Comparison of ENCODE assay signal across 19 mouse cellular contexts in genomic region chr5:30442196-30442595, GRCm38 (mm10). TPM values are rescaled to one million over a fixed set of nuclear protein-coding genes. Genes with fewer than 3 reads are reported as not detected.
DNase-seq lines count a peak whose midpoint lies in the region; ATAC-seq and TF ChIP-seq lines count a peak whose summit lies in the region.
"Had no signal": no experiment of that assay in that cellular context is flagged by ENCODE, and none has a peak within 500 bp of the region (broad histone marks: within the 10 kb centered on the region; RNA-seq: fewer than 3 reads in every experiment).

No protein-coding gene starts in this region.

- DNase-seq in cerebellum, adult 2 months = no peak
- DNase-seq in cerebellum, adult 8-10 months = no peak
- no peak for DNase-seq in midbrain, postnatal 0 days (ENCODE audit: low spot score)
- peak; percentile 46 for DNase-seq in retina, embryonic 14.5 days (ENCODE audit: low spot score)
- DNase-seq: cerebellum, adult 9-10 months; liver, embryonic 13.5 days had no signal

- no peak for ATAC-seq in intestine, postnatal 0 days
- ATAC-seq in intestine, embryonic 16.5 days = no peak
- ATAC-seq in midbrain, postnatal 0 days (ENCODE audit: low FRiP score) = no peak
- ATAC-seq in midbrain, embryonic 13.5 days = no peak
- ATAC-seq in hindbrain, embryonic 13.5 days (ENCODE audit: low FRiP score) = no peak
- ATAC-seq: Patski had no signal

- H3K9me3 ChIP-seq in intestine, postnatal 0 days (ENCODE audit: control insufficient read depth) = no peaks in the 10 kb centered on the region
- no peaks in the 10 kb centered on the region for H3K9me3 ChIP-seq in intestine, embryonic 16.5 days (ENCODE audit: control insufficient read depth, low read length)
- H3K9me3 ChIP-seq in midbrain, postnatal 0 days (ENCODE audit: low read length) = no peaks in the 10 kb centered on the region
- H3K9me3 ChIP-seq in midbrain, embryonic 13.5 days = no peaks in the 10 kb centered on the region
- H3K9me3 ChIP-seq in hindbrain, embryonic 13.5 days = no peaks in the 10 kb centered on the region
- H3K9me3 ChIP-seq: embryonic facial prominence, embryonic 15.5 days; heart, embryonic 12.5 days; liver, embryonic 13.5 days; stomach, embryonic 15.5 days had no signal

- no peak overlapping the region for H3K9ac ChIP-seq in intestine, postnatal 0 days (ENCODE audit: low read depth, low read length)
- H3K9ac ChIP-seq in intestine, embryonic 16.5 days (ENCODE audit: low read depth, low read length) = no peak overlapping the region
- H3K9ac ChIP-seq in midbrain, postnatal 0 days (replicated peaks; ENCODE audit: low read length, poor library complexity, severe bottlenecking) = no peak overlapping the region
- H3K9ac ChIP-seq in midbrain, embryonic 13.5 days (replicated peaks) = no peak overlapping the region
- no peak overlapping the region for H3K9ac ChIP-seq in hindbrain, embryonic 13.5 days
- H3K9ac ChIP-seq: embryonic facial prominence, embryonic 15.5 days; heart, embryonic 12.5 days; liver, embryonic 13.5 days; stomach, embryonic 15.5 days had no signal

- H3K4me1 ChIP-seq in cerebellum, adult 2 months (ENCODE audit: control insufficient read depth, insufficient read depth, low read length) = no peaks in the 10 kb centered on the region
- H3K4me1 ChIP-seq in intestine, postnatal 0 days (replicated peaks; ENCODE audit: control insufficient read depth, insufficient read depth, low read length) = no peaks in the 10 kb centered on the region
- H3K4me1 ChIP-seq in intestine, embryonic 16.5 days (ENCODE audit: control insufficient read depth, insufficient read depth, low read length) = no peaks in the 10 kb centered on the region
- 0 out of 2 replicates have a peak, but pooled peaks cover 2% of the 10 kb centered on the region for H3K4me1 ChIP-seq in midbrain, postnatal 0 days (ENCODE audit: insufficient read depth, low read length)
- peaks cover 6% of the 10 kb centered on the region; the same call in 1 of the 2 replicates for H3K4me1 ChIP-seq in midbrain, embryonic 13.5 days (replicated peaks)
- H3K4me1 ChIP-seq in hindbrain, embryonic 13.5 days (replicated peaks) = 0 out of 2 replicates have a peak, but pooled peaks cover 3% of the 10 kb centered on the region
- H3K4me1 ChIP-seq: embryonic facial prominence, embryonic 15.5 days; heart, embryonic 12.5 days; liver, embryonic 13.5 days; stomach, embryonic 15.5 days had no signal

- peak; percentile 34; the same call in 1 of the 2 replicates for TF ChIP-seq CTCF in cerebellum, adult 2 months (IDR thresholded peaks at IDR 0.05; ENCODE audit: borderline replicate concordance, insufficient read depth, low read depth, low read length)
- TF ChIP-seq CTCF in intestine, postnatal 0 days (IDR thresholded peaks at IDR 0.05; ENCODE audit: low read depth) = peak; percentile 70
- TF ChIP-seq CTCF in midbrain, postnatal 0 days (IDR thresholded peaks at IDR 0.05) = peak; percentile 65

- H3K36me3 ChIP-seq in intestine, postnatal 0 days (ENCODE audit: control insufficient read depth, insufficient read depth) = no peaks in the 10 kb centered on the region
- no peaks in the 10 kb centered on the region for H3K36me3 ChIP-seq in intestine, embryonic 16.5 days (ENCODE audit: control insufficient read depth, insufficient read depth, low read length)
- H3K36me3 ChIP-seq in midbrain, postnatal 0 days (ENCODE audit: insufficient read depth, low read length) = no peaks in the 10 kb centered on the region
- no peaks in the 10 kb centered on the region for H3K36me3 ChIP-seq in midbrain, embryonic 13.5 days
- H3K36me3 ChIP-seq in hindbrain, embryonic 13.5 days = no peaks in the 10 kb centered on the region
- H3K36me3 ChIP-seq: embryonic facial prominence, embryonic 15.5 days; heart, embryonic 12.5 days; liver, embryonic 13.5 days; stomach, embryonic 15.5 days had no signal

- TF ChIP-seq POLR2A in cerebellum, adult 2 months (IDR thresholded peaks at IDR 0.05; ENCODE audit: borderline replicate concordance, insufficient read depth, low read length) = no peak

- 64% methylated on average over 5 of the region's 5 CpGs for WGBS in cerebellum, adult 2 months
- 66% methylated on average over 5 of the region's 5 CpGs for WGBS in intestine, postnatal 0 days
- WGBS in intestine, embryonic 16.5 days = 70% methylated on average over 5 of the region's 5 CpGs
- WGBS in midbrain, postnatal 0 days = 68% methylated on average over 5 of the region's 5 CpGs
- 66% methylated on average over 5 of the region's 5 CpGs for WGBS in midbrain, embryonic 13.5 days
- WGBS in hindbrain, embryonic 13.5 days = 67% methylated on average over 5 of the region's 5 CpGs

- peaks cover 1% of the 10 kb centered on the region; the same call in 1 of the 2 replicates for H3K27me3 ChIP-seq in cerebellum, adult 2 months (ENCODE audit: control insufficient read depth, insufficient read depth, low read length)
- H3K27me3 ChIP-seq in intestine, postnatal 0 days (replicated peaks; ENCODE audit: control insufficient read depth, insufficient read depth, low read length) = no peaks in the 10 kb centered on the region
- H3K27me3 ChIP-seq in intestine, embryonic 16.5 days (replicated peaks; ENCODE audit: control insufficient read depth, insufficient read depth, low read length) = no peaks in the 10 kb centered on the region
- no peaks in the 10 kb centered on the region for H3K27me3 ChIP-seq in midbrain, postnatal 0 days (ENCODE audit: insufficient read depth, low read length)
- H3K27me3 ChIP-seq in midbrain, embryonic 13.5 days = 0 out of 2 replicates have a peak, but pooled peaks cover 3% of the 10 kb centered on the region
- no peaks in the 10 kb centered on the region for H3K27me3 ChIP-seq in hindbrain, embryonic 13.5 days
- H3K27me3 ChIP-seq: embryonic facial prominence, embryonic 15.5 days; liver, embryonic 13.5 days; stomach, embryonic 15.5 days had no signal

- no peak overlapping the region for H3K4me2 ChIP-seq in intestine, postnatal 0 days (replicated peaks; ENCODE audit: low read depth)
- no peak overlapping the region for H3K4me2 ChIP-seq in intestine, embryonic 16.5 days (ENCODE audit: low read depth, low read length)
- H3K4me2 ChIP-seq in midbrain, postnatal 0 days (ENCODE audit: low read depth, low read length, poor library complexity, severe bottlenecking) = no peak overlapping the region
- H3K4me2 ChIP-seq in midbrain, embryonic 13.5 days (replicated peaks) = no peak overlapping the region
- no peak overlapping the region for H3K4me2 ChIP-seq in hindbrain, embryonic 13.5 days
- H3K4me2 ChIP-seq: embryonic facial prominence, embryonic 15.5 days; heart, embryonic 12.5 days; liver, embryonic 13.5 days; stomach, embryonic 15.5 days had no signal

- no peak overlapping the region for H3K27ac ChIP-seq in cerebellum, adult 2 months (ENCODE audit: insufficient read depth, low read length)
- H3K27ac ChIP-seq in intestine, postnatal 0 days (ENCODE audit: low read depth, low read length) = no peak overlapping the region
- H3K27ac ChIP-seq in intestine, embryonic 16.5 days (ENCODE audit: low read length) = no peak overlapping the region
- H3K27ac ChIP-seq in midbrain, postnatal 0 days (ENCODE audit: low read depth, low read length) = no peak overlapping the region
- no peak overlapping the region for H3K27ac ChIP-seq in midbrain, embryonic 13.5 days
- no peak overlapping the region for H3K27ac ChIP-seq in hindbrain, embryonic 13.5 days
- H3K27ac ChIP-seq: embryonic facial prominence, embryonic 15.5 days; liver, embryonic 13.5 days; stomach, embryonic 15.5 days had no signal

- H3K4me3 ChIP-seq in cerebellum, adult 2 months (replicated peaks; ENCODE audit: insufficient read depth, low read depth, low read length) = no peak overlapping the region
- H3K4me3 ChIP-seq in intestine, postnatal 0 days (ENCODE audit: low read depth, low read length) = no peak overlapping the region
- no peak overlapping the region for H3K4me3 ChIP-seq in intestine, embryonic 16.5 days (ENCODE audit: low read length)
- H3K4me3 ChIP-seq in midbrain, postnatal 0 days (ENCODE audit: low read depth, low read length) = no peak overlapping the region
- H3K4me3 ChIP-seq in midbrain, embryonic 13.5 days (replicated peaks) = no peak overlapping the region
- H3K4me3 ChIP-seq in hindbrain, embryonic 13.5 days = no peak overlapping the region
- H3K4me3 ChIP-seq: embryonic facial prominence, embryonic 15.5 days; heart, embryonic 12.5 days; liver, embryonic 13.5 days; stomach, embryonic 15.5 days had no signal

RNA-seq across cellular contexts. Expression of gene Otof, which starts 19.5 kb away (rescaled TPM):
- polyA plus RNA-seq in cerebellum, adult 2 months (2012; rRNA removed) = 2.6 and 3.1 TPM in 2 replicates
- polyA plus RNA-seq in intestine, postnatal 0 days (2015; fragmentation: Nextera tagmentation; extraction: Ambion mirVana) = 0.05 and 0.09 TPM in 2 replicates
- polyA plus RNA-seq in intestine, embryonic 16.5 days (2015; fragmentation: Nextera tagmentation; extraction: Ambion mirVana) = 0.53 and 0.60 TPM in 2 replicates
- 6.1 and 9.9 TPM in 2 replicates for total RNA-seq in midbrain, postnatal 0 days (2014; rRNA removed)
- 4.7 and 4.9 TPM in 2 replicates for polyA plus RNA-seq in midbrain, postnatal 0 days (2015; fragmentation: Nextera tagmentation; extraction: Ambion mirVana)
- polyA plus RNA-seq in midbrain, embryonic 13.5 days (2015; fragmentation: Nextera tagmentation; extraction: Ambion mirVana) = 1.2 and 1.6 TPM in 2 replicates
- 1.9 and 2.2 TPM in 2 replicates for polyA plus RNA-seq in hindbrain, embryonic 13.5 days (2015; fragmentation: Nextera tagmentation; extraction: Ambion mirVana)
- polyA plus RNA-seq: Patski had no signal

RNA-seq across cellular contexts. Expression of gene 1700001C02Rik, which starts 23.7 kb away (rescaled TPM):
- polyA plus RNA-seq in cerebellum, adult 2 months (2012; rRNA removed) = 0.52 and 1.7 TPM in 2 replicates
- not detected in 2 replicates for polyA plus RNA-seq in intestine, postnatal 0 days (2015; fragmentation: Nextera tagmentation; extraction: Ambion mirVana)
- not detected in 2 replicates for polyA plus RNA-seq in intestine, embryonic 16.5 days (2015; fragmentation: Nextera tagmentation; extraction: Ambion mirVana)
- 1.4 and 1.6 TPM in 2 replicates for total RNA-seq in midbrain, postnatal 0 days (2014; rRNA removed)
- 2.9 and 3.4 TPM in 2 replicates for polyA plus RNA-seq in midbrain, postnatal 0 days (2015; fragmentation: Nextera tagmentation; extraction: Ambion mirVana)
- polyA plus RNA-seq in midbrain, embryonic 13.5 days (2015; fragmentation: Nextera tagmentation; extraction: Ambion mirVana) = 0.48 TPM in 1 of 2 replicates, not detected in the other
- 1.1 and 1.7 TPM in 2 replicates for polyA plus RNA-seq in hindbrain, embryonic 13.5 days (2015; fragmentation: Nextera tagmentation; extraction: Ambion mirVana)
- total RNA-seq: adrenal gland, postnatal 36 days; left cerebral cortex, adult 18-20 months; megakaryocyte-erythroid progenitor cell, adult 5-6 weeks had no signal
- polyA plus RNA-seq: frontal cortex, adult 2 months; heart, embryonic 12.5 days; intestine, embryonic 14.5 days; liver, embryonic 13.5 days; Patski had no signal
